Mouse (Mus musculus) frontal cortex, adult (tissue): ENCODE data around the gene Ttc41.

Experiments
- ATAC-seq: cut with Nextera tagmentation; 2 replicates; pipeline ENCODE4 v1.9.2; 2017; ENCODE audit warnings: mild to moderate bottlenecking, moderate library complexity, mixed read lengths; ENCODE audit not compliant: low TSS enrichment

Gene Ttc41

DNA sequence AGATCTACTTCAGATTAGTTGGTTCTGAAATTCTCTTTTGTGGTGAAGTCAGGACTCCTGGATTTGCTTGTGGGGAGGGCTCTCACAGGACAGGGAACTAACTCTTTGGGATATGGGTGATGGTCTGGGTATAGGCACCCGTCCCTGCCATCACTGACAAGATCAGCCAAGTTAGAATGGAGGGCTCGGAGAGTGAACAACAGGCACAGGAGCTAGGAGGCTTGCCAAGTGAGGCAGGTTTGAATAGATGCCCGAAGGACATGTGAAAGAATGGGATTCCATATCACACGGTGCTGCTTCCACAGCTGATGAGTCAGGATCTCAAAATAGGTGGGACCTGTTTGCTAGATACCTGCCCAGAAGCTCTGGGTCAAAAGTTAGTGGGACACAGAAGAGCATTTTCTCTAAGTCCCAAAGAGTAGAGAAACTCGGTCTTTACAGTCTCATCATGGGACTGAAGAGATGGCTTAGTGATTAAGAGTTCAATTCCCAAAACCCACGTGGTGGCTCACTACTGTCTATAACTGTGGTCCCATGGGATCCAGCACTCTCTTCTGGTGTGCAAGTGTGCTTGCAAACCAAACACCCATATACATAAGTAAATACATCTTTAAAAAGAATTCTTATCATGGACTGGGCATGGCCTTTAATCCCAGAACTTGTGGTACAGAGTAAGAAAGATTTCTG is 50.3 kb downstream of the Ttc41 start:
- no peak for ATAC-seq

DNA sequence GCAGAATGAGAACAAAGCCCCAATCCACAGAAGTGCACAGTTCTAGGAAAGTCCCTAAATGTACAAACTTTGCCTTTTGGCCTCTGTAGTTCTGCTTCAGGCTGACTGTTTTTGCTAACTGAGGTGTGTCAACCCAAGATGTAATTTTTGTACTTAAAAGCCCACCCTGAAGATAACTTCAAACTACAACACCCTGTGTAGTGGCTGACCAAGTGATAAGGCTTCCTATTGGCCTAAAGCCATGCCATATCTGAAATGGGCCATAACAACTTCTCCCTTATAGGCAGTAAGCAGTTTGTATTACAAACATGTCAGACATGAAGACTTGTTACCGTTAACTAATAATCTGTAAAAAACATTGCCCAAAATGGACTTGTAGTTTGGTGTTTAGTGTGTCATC is 52.1 kb downstream of the Ttc41 start:
- no peak for ATAC-seq

DNA sequence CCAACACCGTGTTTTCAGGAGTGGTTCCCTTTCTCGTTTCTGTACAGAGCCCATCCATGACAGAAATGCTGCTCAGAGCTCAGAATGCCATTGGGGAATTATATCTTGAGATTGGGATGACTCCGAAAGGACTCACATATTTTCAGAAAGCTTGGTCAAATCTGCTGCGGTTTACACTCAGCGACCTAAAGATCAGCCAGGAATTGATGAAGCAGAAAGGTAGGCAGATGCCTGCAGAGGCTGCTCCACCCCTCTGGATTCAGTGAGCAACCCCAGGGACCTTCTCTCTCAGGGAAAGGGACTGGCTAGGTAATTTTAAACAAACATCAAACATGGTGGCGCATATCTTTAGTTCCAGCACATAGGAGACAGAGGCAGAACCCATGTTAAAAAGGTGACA is 52.6 kb downstream of the Ttc41 start:
- no peak for ATAC-seq

DNA sequence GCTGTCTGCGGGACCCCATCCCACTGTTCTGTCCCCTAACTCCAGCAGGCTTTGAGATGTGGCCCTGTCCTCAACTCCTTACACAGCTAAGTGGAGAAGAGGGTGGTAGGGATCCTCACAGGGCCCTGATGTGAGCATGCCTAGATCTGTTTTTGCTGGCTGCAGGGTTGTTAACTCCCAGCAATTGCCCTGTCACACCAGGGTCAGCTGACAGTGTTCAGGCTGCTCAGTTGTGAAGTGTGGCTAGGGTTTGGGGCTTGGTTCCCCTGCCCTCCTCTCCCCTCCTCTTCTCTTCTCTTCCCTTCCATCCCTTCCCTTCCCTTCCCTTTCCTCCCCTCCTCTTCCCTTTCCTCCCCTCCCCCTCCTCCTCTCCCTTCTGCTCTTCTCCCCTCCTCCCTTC is 55.6 kb downstream of the Ttc41 start:
- no peak for ATAC-seq

DNA sequence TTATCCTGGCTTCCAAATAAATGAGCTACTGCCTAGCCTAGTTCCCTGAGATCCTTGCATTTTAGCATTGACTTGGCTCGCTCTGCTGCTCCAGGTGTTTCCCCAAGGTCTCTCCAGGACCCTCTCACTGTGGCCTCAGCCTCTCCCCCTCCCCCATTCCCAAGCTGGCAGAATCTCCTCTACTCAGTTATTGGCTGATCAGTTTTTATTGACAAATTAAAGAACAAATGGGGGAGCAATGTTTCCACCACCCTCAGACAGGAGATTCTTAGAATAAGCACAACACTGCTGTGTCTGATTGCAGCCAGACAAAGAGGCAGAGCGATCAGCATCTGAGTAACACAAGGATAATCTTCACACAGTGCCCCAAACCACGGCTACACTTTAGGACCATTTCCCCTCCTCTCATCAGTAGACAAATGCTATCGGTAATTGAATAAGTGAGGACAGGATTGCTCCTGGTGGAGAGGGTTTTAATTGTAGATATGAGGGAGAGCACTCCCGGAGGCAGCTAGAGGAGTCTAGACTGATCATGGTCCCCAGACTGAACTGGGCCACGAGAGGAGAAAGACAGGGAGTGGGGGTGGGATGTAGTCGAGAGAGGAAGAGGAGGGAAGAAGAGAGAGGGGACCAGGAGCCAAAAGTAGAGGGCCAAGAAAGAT is 56.2 kb downstream of the Ttc41 start:
- no peak for ATAC-seq

DNA sequence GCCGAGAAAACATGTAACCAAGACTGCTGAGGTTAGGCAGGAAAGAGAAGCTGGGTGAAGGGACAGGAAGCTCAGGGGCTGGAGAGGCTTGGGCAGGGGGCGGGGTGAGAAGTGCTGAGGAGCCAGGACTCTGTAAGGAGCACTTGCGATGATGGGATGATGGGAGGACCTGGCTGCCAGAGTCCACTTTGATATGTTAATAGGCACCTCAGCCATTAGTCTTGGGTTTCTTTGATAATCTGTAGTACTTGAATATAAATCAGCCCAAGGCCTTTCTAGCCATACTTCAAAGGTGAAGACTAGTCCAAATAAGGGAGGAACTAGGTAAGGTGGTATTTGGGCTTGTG is 56.7 kb downstream of the Ttc41 start:
- ATAC-seq = no peak

DNA sequence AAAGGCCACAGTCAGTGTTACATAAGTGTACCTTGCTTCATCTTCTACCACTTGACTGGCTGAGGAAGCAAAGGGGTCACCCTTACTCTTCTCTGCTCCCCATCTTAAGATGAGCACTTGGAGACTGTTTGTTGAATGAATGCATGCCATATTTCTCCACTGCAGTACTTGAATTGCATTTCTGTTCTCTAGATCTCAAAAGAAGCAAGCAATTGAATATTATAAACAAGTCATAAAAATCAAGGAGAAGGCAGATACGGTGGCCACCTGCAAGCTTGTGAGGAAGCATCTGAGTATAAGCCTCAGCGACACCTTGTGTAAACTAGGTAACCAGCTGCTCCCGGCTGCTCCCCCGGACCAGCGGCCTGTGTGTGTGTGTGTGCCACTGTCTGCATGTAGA is 58.1 kb downstream of the Ttc41 start, which contains the start of gene Gm49358:
Gene Gm49358, plus strand, starts transcription at position 301 of the 400 bp plus-strand sequence.
- ATAC-seq = no peak

DNA sequence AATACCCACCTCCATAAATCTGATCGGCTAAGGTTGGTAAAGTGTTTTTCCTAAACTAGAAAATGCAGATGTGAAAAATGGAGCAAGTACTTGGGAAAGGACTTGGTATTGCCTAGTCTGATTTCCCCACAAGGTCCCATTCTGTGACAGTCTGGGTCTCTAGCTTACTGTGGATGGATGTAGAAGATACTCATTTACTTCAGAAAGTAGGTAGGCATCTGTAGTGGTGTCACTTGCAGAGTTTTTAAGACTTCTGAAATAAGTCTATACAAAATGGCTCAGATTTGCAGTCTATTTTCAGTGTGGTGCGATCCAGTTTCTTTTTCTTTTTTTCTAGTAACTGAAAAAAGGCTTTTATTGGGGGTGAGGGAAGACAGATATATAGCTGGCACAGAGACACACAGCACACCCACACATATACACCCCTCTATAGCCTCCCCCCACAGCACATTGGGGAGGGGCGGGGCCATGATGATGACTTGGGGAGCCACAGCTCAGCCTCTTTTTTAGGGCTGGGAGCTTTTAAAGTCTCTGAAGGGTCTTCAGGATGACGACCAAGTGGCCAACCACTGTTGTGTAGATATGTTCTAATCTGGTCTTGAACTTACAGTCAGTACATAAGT is 59.8 kb downstream of the Ttc41 start:
- ATAC-seq = peak; percentile 82

DNA sequence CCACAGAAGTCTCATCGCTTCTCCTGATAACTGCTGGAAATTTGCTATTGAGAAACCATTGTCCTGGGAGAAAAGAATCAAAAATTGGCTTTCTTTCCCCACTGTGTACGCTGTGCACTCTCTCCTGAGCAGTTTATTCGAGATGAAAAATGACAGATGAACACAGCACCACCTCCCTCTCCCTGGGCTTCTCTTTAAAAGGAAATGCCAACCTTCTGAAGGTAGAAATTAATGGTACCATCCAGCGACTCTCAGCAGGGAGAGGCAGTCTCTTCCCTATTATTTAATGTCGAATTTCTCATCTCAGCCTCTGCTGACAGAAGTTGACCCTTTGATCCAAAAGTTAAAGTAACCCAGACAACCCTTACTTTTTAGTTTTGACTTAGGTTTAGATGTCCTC is 63.6 kb downstream of the Ttc41 start:
- no peak for ATAC-seq

DNA sequence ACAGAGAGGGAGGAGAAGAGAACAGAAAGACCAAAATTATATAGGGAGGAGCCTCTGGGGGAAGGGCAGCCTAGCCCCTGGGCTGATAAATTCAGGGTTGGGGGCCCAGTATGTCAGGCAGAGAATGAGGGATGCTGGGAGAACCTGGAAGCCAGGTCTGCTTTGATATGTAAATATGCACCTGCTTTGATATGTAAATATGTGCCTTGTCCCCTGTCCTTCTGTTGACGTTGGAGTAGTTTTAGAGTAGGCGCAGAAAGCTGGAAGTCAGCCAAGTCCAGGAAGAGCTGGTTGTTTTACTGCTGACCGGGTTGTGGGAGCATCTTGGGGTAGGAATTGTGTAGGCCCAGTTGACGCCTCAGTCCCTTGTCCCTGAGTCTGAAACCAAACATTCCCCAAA is 64.2 kb downstream of the Ttc41 start:
- no peak for ATAC-seq

DNA sequence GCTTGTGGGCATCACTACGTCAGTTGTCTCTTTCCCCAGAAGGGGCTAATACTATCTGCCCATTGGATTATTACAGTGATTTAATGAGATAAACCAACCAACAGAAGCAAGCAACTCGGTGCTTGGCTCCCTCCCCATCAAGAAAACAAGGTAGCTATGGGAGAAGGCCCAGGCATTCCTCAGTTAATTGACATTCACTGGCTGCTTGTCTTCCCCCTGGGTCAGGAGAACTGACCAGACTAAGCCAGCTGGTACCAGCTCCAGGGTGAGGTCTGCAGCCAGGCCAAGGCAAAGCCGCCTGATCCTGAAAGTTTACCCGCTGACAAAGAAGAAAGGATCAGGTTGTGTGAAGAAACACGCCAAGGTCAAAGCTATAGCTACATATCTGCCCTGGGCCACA is 66.1 kb downstream of the Ttc41 start:
- no peak for ATAC-seq

DNA sequence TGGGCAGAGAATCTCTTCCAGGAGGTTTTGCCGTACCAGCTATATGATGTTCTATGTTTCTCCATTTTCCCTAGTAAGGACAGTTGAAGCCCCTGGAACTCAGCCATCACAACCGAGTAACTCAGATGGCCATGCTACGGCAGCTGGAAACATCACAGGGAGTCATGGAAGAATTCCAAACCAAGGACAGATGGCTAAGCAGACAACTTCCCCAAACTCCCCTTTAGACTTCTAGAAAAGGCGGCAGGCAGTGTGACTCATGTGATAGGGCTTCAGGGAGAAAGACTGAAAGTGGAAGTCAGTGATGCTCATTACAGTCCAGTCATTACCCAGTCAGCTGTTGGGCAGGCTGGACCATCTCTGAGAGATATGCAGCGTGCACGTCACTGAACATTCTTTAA is 66.6 kb downstream of the Ttc41 start:
- peak; percentile 56 for ATAC-seq

DNA sequence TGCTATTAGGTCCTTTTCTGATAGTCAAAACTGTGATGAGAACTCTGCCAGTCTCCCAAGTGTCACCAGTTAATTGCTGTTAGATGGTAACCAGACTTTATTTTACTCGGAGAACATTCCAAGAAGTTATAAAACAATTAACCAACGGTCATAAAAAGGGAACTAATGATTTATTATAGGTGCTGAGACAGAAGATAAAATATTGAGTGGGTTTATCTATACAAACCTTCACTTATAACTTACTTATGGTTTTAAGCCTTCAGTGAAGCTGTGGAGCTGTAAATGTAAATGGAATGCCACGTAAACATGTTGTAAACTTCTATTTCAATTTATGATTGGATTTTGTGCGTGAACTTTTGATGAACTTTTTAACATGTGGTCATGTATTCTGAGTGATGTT is 67.7 kb downstream of the Ttc41 start:
- ATAC-seq = no peak

DNA sequence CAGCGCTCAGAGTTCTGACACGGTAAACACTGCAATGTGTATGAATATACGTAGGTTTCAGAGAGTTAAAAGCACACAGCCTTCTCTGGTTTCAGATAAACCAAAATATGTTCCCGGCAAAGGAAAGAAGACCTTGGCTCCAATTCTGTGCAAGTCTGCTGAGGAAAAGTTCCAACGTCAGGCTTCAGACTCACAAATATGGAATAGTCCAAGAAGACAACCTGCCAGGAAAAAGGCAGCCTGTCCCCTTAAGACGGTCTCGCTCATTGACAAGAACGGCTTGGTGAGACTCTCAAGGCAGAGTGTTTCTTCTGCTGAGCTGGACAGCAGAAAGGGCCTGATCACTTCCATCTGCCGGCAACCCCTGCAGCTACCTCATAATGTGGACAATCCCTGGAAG is 70.7 kb downstream of the Ttc41 start:
- ATAC-seq = no peak

DNA sequence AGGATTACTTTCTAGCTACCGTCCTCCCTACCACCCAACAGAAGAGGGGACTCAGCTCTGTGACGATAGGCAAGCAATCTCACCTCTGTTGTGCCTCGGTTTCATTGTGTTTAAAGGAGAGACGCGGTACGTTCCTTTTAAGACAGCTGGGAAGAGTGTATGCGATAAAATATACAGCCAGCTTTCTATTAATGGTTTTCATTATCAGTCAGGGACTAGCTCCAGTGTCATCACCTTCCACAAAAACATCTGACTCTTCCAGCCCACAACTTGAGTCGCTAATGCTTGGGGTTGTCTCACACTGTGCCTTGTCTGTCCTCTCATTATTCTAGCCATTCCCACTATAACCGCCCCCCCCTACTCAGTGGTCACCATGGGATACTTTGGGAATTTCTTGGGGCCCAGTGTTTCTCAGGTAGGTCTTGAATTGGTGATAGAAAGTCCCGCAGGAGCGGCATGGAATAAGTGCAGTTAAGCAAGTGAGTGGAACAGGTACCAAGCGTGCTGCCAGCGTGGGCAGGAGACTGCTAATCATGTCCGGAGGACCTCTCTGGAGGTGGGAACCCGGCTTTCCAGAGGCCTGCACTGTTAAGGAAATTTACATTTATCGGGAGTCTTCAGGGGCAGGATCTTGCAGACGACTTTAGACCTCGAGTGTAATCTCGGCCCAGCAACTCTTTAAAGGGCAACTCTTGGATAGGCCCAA is 72.2 kb downstream of the Ttc41 start:
- no peak for ATAC-seq

DNA sequence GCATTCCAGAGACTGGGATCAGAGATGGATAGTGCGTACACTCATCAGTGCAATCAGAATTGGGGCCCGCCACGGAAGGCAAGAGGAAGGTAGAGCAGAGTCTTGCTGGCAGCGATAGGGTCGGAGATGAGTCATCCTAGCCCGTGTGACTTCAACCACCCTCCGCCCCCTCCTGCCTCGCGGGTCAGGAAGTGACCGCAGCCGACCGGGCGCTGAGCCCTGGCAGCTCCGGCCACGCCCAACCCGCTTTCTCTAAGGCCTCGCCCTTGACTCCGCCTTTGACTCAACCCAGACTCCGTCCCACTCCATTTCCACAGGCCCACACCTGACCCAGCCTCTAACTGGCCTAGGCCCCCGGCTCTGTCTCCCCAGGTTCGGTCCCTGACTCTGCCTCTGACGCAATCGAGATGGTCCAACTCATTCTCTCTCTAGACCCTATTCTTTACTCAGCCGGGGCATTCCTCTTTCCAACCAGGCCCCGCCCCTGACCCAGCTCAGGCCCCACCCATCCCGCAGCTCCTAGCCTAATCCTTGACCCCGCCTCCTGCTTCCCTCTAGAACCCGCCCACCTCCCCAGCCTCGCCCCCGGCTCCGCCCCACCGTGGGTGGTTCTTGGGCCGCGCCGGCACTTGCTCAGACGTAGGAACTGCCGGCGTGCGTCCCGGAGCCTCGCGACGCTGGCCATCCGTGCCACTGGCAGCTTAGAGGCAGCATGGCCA is 72.9 kb downstream of the Ttc41 start, which contains the start of gene Nt5dc3:
Gene Nt5dc3, plus strand, starts transcription at position 608 of the 719 bp plus-strand sequence.
- ATAC-seq = peak; percentile 82

DNA sequence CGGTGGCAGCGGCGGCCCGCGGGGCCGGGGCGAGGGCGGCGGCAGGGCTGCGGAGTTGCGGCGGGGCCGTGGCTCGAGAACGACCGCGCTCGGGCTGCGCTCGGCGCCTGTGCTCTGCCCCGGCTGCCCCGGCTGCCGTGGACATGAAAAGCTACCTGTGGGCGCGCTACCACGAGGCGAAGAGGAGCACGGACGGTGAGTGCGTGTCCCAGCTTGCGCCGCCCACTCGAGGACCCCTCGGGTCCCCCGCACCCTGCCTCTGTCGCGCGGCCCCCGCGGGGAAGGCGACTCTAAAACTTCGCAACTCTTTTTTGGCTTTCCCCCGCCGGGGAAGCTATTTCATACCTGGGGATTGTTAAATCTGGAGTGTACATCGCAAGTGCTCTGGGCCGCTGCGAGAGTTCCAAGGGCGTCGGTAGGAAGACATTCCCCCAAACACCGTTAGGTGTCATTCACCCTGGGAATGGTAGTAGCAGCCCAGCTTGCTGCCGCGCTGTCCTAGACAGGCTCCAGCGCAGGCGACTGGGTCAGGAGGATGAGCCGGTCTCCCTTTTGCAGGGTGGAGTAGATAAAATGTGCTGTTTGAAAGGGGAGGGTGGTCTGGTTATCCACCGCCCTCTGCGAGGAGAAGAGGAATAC is 73.6 kb downstream of the Ttc41 start:
- peak; percentile 33 for ATAC-seq

DNA sequence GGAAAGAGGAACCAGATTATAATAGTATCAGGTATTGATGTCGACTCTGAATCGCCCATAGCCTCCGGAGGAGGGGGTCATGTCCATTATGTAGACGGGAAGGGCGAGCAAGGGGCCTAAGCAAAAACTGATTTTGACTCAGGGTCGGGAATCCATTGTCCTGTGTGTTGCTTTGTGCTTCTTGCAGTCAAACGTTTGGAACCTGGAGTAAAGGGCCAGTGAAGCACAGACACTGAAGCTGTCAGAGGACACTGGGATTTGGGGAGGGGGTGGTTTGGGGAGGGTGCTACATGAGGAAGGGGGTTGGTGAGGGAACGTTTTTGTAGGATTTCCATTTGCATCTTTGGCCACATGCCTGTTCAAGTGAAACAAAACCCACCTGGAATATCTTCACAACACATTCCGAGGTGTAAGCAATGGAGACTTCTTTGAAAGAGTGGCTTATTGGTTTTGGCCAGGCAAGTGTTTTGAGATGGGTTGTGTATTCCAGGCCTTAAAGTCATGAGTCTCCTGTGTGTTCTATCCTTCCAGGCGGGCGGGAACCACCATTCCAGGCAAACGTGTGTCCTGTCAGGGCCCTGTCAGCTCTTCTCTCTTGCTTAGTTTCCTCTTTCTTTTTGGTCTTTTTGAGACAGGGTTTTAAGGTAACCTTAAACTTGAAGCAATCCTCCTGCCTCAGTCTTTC is 74.3 kb downstream of the Ttc41 start:
- no peak for ATAC-seq

DNA sequence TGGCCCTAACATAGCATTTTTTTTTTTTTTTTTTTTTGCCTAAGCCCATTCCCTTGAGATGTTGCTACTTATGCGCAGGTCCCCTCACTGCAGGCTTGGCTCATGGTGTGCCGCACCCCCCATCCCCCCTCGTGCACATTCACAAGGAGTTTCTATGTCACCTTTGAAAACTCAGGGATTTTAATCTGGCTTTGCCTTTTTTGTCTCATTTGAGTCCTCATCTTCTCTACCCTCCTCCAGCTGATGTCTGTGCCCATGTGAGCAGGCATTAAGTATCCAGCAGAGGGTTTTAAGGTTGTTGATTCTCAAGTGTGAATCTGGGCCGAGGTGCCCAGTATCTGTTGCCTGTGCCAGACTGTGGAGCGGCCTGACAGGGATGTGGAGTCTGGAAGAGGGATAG is 76.0 kb downstream of the Ttc41 start:
- no peak for ATAC-seq

DNA sequence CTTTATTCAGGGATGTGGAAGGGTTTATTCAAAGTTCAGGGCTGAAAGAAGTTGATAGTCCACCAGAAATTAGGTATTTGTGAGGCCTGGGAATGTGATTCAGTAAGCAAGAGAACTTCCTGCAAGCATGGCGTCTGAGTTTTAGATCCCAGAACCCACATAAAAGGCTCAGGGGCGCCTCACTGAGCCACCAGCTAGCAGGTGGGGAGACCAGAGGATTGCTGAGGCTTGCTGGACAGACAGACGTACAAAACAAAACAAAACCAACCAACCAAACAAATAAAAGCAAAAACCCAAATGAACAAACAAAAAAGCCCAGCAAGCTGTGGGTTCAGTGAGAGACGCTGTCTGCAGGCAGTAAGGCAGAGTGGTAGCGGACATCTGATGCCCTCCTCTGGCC is 77.0 kb downstream of the Ttc41 start:
- ATAC-seq = no peak

DNA sequence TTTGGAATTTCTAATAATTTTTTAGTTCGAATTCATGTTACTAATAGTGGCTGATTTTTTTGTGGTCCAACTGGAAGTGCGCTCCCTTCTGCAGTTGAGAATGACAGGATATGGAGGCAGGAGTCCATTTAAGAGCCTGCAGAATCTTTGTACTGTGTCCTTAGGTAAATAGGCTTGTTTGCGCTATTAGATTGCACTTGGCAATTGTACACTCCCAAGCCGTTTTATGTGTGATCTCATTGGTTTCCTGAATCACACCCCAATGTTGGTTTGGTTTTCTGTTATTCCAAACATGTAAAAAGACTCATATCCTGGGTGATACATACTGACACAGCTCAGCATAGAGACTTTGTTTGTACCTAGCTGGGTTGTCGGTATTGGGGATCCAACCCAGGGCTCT is 78.0 kb downstream of the Ttc41 start:
- ATAC-seq = no peak
